Mouse (Mus musculus) lung, postnatal 14 days (tissue): ENCODE results near the gene Dgka.
"Not testable (repeated sequence)": the region's sequence is repeated elsewhere in the genome, so short reads cannot be mapped to it uniquely, and the experiment has no call there.

Experiments
- DNase-seq: peaks from one replicate; pipeline ENCODE4 v3.0.0; 2021

Gene Dgka

DNA sequence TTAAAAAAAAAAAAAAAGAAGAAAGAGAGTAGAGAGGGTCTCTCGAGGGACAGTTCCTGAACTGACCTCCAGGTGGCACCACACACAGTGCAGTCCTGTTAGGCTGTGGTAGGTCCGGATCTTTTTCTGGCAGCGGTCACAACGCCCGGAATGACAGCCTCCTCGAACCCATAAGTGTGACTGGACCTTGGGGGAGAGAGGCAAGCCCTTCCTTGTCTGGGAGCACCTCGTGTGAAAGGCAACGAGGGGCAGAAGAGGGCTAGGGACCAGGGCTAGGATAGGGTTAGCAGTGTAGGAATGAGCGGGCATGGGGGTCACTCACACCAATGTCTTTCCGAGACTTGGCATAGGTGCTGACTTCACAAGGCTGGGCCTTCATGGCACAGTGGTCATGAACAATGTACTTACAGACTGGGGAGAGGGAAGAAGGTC is 13.6 kb downstream of the Dgka start:
- DNase-seq: peak; percentile 87

DNA sequence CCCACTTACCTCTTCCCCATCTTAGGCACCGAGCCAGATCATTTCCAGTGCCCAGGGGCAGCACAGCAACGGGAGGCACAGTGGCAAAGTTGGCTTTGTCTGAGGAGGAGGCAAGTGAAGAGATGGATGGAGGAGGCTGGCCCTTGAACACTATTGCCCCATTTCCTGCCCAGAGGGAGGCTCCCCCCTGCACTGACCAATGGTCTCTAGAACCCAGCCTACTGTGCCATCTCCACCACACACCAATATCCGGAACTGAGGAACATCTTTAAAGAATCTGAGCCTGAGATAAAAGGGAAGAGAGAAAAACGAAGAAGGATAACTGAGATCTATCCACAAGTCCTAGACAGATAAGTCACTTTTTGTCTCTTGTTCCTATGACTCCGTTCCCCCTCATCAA is 16.6 kb downstream of the Dgka start:
- DNase-seq: no peak

GRCm38 (mm10) chr10:128725466-128725865 is 19.2 kb downstream of the Dgka start:
- not testable (repeated sequence) for DNase-seq

- peak; percentile 19 for DNase-seq
Observed at GRCm38 (mm10) chr10:128715559-128716537, 28.8 kb downstream of the Dgka start.

DNA sequence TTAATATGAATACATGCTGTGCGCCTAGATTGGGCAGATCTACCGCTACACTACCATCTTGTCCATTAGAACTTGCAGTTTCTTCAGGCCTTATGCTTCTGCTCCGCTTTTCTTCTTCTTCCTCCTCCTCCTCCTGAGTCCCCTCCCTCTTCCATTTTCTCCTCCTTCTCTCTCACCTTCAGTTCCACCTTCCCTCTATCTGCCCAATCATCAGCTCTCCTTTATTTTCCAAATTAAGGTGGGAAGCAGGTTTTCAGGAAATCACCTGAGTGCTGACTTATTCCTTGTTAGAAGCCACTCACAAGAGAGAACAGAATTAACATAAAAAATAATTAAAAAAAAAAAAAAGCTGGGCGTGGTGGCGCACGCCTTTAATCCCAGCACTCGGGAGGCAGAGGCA is 33.3 kb downstream of the Dgka start:
- DNase-seq: not testable (repeated sequence)

GRCm38 (mm10) chr10:128705317-128705693 is 39.4 kb downstream of the Dgka start:
- peak; percentile 12 for DNase-seq

DNA sequence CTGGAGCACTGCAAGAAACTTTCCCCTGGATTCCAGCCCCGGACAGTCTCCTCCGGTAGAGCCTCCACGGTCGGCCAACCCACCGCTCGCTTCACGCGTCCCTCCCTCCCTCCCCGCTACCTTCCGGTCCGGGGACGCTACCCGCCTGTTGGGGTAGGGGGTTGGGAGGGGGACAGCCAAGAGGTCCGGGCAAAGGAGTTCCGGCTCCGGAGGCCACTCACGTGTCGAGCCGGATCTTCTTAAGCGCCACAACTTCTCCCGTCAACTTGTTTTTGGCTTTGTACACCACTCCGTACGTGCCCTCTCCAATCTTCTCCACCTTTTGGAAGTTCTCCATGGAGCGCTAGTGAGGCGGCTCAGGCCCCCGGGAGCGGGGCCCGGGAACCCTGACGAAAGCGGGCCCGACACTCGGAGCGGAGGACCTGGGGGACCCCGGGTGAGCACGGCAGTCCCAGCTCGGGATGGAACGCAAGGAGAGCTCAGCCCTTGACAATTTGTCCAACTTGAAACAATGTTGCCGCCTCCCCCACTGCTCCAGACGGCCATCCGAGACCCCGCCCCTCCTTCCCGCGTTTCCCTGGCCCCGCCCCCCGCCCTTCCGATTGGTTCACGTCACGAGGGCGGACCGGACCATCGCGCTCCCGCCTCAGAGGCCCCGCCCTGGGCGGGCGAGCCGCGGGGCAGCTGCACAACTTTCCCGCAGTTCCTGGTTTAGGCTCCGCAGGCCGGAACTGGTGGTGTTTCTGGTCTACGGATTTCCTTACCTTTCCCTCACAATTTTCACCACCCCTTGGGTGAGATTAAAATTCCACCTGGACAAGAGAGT is 40.0 kb downstream of the Dgka start, which contains the start of gene Cdk2:
Gene Cdk2, minus strand, starts transcription at position 541 of the 826 bp plus-strand sequence.
- peak; percentile 93 for DNase-seq

DNA sequence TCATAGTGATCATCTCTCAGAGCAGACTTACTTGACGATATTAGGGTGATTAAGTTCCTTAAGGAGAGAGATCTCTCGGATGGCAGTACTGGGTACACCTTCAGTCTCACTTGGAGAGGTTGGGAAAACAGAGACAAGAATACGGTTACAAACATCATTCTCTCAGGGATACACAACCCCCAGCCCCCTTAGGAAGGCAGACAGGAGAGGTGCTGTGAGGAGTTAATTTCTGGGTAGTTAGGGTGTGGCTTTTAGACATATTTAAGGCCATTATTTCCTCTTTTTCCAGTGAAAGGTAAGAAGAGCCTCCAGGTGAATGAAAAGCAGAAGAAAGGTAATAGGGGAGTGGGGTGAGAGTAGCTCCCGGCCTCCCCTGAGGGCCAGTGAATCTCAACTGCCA is 40.8 kb downstream of the Dgka start, which contains the start of gene Pmel:
Gene Pmel, plus strand, starts transcription at position 301 of the 400 bp plus-strand sequence.
- DNase-seq: no peak

GRCm38 (mm10) chr10:128702328-128703007 is 42.2 kb downstream of the Dgka start:
- no peak for DNase-seq

DNA sequence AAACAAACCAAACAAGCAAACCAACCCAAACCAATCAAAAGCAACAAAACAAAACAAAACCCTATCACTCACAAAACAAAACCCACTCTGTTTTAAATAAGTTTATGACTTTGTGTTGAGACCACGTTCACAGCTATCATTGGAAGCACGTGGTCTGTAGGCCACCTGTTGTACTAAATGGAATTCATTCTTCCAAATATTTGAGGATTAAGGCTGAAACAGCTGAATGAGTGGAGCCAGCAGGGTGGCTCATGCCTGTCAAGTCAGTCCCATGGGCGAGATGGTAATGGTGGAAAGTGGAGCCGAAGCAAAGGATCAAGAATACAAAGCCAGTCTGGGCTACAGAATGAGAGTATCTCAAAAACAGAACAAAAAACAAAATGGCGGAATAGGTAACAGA is 43.9 kb downstream of the Dgka start:
- no peak for DNase-seq

- DNase-seq: no peak
Observed at GRCm38 (mm10) chr10:128699611-128700010, 45.0 kb downstream of the Dgka start.

GRCm38 (mm10) chr10:128699006-128699405 is 45.6 kb downstream of the Dgka start:
- DNase-seq: no peak

- DNase-seq: no peak
Observed at GRCm38 (mm10) chr10:128697072-128697725, 47.5 kb downstream of the Dgka start.

- DNase-seq: peak; percentile 95
Observed at GRCm38 (mm10) chr10:128695992-128696807, 48.5 kb downstream of the Dgka start, which contains the start of gene Rab5b. Rab5b (minus strand) TSS chr10:128696264.

DNA sequence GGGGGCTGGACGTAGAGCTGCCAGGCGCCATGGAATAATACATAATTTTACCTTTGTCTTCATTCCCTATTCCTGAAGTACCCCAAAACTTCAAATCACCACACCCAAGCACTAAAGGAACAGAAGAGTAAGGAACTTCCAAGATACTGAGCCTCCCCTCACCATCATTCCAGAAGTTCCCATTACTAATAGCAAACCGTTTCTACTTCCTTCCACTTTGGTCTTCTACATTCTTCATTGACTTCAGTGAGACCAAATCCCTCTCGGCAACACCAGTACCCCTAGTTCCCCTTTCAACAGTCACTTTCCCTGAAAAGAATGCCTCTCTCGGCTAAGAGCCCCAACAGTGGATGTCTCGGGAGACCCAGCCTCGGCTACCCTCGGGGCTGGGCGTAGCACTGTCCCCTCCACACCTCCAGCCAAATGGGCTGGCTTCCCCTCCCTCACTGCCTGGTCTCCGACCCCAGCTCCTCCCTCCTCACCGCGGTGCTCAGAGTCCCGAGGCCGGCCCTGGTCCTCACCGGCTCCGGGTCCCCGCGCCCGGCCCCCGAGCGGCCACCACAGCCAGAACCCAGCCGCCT is 49.2 kb downstream of the Dgka start:
- DNase-seq: no peak

- DNase-seq: peak; percentile 28
Observed at GRCm38 (mm10) chr10:128674469-128675008, 70.1 kb downstream of the Dgka start.

DNA sequence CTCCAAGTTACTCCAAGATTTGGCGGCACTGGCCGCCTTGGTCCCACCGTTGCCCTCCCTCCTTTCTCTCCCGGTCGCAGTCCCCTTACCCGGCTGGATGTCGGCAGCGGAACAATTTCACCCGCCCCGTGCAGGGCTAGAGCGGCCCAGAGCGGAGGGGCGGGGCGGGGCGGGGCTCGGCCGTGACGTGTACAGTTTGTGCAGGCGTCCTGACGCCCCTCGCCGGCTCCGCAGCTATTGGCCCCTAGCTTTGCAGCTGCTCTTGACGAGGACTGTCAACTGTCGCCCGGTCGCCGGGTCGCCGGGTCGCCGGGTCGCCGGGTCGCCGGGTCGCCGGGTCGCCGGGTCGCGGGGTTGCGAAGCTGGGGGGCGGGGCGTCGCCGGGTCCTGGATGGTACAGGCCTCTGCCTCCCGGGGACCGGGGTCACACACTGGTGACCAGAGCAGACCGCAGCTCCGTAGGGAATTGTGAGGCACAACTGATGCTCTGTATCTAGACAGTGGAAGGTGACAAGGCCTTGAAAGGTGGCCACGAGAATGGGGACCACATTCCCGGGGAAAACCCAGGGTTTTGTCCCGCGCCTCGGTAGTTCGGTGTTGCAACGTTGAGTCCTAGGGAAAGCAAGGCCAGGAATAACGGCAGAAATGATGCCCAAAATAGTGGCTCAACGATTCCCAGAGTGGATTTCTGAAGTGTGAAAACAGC is 70.7 kb downstream of the Dgka start, which contains the start of gene Suox:
Gene Suox, minus strand, starts transcription at position 311 of the 706 bp plus-strand sequence.
- peak; percentile 84 for DNase-seq

DNA sequence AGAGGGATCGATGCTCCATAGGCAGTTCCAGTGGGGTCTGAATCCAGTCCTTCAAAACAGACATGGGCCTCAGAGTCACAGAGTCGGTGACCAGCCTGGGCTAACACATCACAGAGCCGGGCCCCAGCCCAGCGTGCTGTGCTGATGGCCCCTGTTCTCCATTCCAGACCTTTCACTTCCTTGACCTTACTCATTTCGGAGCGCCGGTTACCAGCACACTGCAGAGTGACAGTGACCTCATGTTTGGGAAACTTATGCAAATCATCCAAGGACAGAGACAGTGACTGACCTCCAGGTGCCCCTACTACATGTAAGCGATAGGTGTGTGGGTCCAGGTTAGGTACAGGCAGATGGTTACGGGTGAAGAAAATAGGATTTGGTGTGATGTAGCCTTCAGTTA is 73.5 kb downstream of the Dgka start:
- no peak for DNase-seq
